Mouse (Mus musculus) neural tube, embryonic 10.5 days (tissue): ENCODE measurements around the gene Olfr591.
"Not testable (repeated sequence)": the region's sequence is repeated elsewhere in the genome, so short reads cannot be mapped to it uniquely, and the experiment has no call there.

ENCODE experiments used
- DNase-seq: peaks from one replicate; pipeline ENCODE4 v3.0.0-alpha.2; 2017; ENCODE audit warnings: low spot score; ENCODE audit errors: extremely low spot score

Gene Olfr591

DNA sequence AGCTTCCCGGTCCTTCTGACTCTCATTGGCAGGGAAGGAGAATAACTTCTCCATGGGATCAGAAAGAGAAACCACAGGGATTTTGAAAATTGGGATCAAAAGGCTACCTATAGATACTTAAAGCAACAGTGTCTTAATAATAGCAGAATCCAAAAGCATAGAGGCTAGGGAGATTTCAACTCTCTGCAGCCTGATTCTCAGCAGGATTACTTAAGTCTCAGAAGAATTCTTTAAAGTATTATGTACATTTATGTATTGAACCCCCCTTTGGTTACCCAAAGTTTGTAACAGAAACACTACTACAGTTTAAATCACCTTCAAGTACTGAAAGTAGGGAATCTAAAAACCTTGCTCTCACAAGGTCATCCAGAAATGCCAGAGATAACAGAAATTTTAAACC is at the start of gene Olfr591:
Gene Olfr591 (minus strand): TSS at position 101 of the 400 bp plus-strand sequence.
- DNase-seq, result no peak

- DNase-seq, result no peak
Observed at GRCm38 (mm10) chr7:103216696-103217095, 38.6 kb upstream of the Olfr591 start, which contains the start of gene Olfr594. Gene Olfr594, plus strand, starts transcription at chr7:103216996.

DNA sequence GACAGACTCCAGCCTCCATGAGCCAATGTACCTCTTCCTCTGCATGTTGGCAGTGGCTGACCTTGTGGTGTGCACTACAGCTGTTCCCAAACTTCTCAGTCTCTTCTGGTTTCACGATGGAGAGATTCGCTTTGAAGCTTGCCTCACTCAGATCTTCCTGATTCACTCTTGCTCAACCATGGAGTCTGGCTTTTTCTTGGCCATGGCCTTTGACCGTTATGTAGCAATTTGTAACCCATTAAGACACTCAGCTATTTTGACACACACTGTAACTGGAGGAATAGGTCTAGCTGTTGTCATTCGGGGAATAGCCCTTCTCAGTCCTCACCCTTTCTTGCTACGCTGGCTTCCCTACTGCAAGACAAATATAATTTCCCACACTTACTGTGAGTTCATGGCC is 33.9 kb upstream of the Olfr591 start:
- not testable (repeated sequence) for DNase-seq

GRCm38 (mm10) chr7:103211562-103211961 is 33.4 kb upstream of the Olfr591 start, which contains the start of gene Olfr593:
Gene Olfr593, plus strand, starts transcription at chr7:103211862.
- no peak for DNase-seq

DNA sequence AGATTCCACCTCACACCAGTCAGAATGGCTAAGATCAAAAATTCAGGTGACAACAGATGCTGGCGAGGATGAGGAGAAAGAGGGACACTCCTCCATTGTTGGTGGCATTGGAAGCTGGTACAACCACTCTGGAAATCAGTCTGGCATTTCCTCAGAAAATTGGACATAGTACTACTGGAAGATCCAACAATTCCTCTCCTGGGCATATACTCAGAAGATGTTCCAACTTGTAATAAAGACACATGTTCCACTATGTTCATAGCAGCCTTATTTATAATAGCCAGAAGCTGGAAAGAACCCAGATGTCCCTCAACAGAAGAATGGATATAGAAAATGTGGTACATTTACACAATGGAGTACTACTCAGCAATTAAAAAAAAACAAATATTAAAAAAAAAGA is 6.4 kb upstream of the Olfr591 start, which contains the start of gene Olfr592:
Gene Olfr592 (plus strand): TSS at position 301 of the 400 bp plus-strand sequence.
- not testable (repeated sequence) for DNase-seq

GRCm38 (mm10) chr7:103169697-103170096 is 8.4 kb downstream of the Olfr591 start:
- no peak for DNase-seq

DNA sequence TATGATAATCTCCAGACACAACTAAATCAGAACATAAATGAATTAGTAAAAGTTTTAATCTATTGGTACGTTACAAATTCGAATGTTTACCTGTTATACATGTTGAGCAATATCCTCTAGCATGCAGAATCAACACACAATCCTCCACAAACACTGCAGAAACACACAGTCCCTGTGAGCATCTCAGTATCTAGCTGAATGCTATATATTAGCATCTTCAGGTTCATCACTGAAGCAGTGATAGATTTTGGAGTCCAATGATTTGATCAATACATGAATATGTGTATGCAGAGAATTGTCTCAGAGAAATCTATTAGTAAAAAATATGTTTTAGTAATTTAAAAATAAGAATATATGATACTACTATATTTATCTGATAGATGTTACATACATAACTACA is 21.9 kb downstream of the Olfr591 start, which contains the start of gene Olfr589:
Gene Olfr589 (minus strand): TSS at position 101 of the 400 bp plus-strand sequence.
- no peak for DNase-seq

- DNase-seq, result no peak
Observed at GRCm38 (mm10) chr7:103140579-103140978, 37.6 kb downstream of the Olfr591 start, which contains the start of gene Olfr588-ps1. Gene Olfr588-ps1, plus strand, starts transcription at chr7:103140879.

DNA sequence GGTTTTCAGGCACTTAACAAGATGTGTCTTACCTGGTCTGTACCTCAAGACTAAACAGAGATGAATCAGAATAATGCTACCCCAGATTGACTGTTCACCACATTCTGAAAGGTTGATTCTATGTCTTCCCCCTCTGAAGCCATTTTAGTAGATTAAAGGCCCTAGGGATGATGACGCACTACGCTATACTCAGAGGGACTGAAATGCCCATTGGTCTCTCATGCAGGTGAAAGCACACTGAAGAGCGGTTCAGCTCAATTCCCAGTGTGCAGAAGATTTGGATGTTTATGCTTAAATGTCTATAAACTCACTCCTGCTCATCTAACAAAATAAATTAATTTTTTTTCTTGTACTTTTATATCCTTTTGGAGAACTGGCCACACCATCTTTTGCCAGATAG is 52.6 kb downstream of the Olfr591 start, which contains the start of gene Olfr586:
Gene Olfr586 (minus strand): TSS at position 101 of the 400 bp plus-strand sequence.
- no peak for DNase-seq

GRCm38 (mm10) chr7:103119406-103119805 is 58.7 kb downstream of the Olfr591 start:
- no peak for DNase-seq
